Mouse (Mus musculus) gastrocnemius, postnatal 4 days (tissue): ENCODE measurements around the gene Arhgap45. TPM values are rescaled to one million over a fixed set of nuclear protein-coding genes. Genes with fewer than 3 reads are reported as not detected.

ENCODE experiments used
- DNase-seq, 2 experiments: peaks; one replicate each; pipeline ENCODE4 v3.0.0; 2021 to 2022; ENCODE audit warnings: low spot score in 2 of 2, mixed read lengths in 2 of 2
- total RNA-seq, 2 experiments: library from RNA; stranded (reverse); gene quantifications; 2 replicates each; pipeline ENCODE4 v1.2.3; 2021

Arhgap45 gene
- total RNA-seq, 2 experiments from 2014 or later = 4.0 to 4.7 TPM

- no peak for DNase-seq
These were observed 64.1 kb downstream of the Arhgap45 start for GRCm38 (mm10) chr10:80080396-80081070.

Other genes starting within 250 kb of the Arhgap45 start
- 10 to 100 TPM; 45.0 to 52.5 TPM for gene Rnf126, start 249.7 kb upstream of the Arhgap45 start, total RNA-seq
- 1 to 10 TPM; 1.1 to 2.1 TPM for gene Fstl3, start 239.4 kb upstream of the Arhgap45 start, total RNA-seq
- not detected for gene Prss57, start 225.7 kb upstream of the Arhgap45 start, total RNA-seq
- gene Palm, start 223.1 kb upstream of the Arhgap45 start, total RNA-seq = 10 to 100 TPM; 42.1 to 50.8 TPM
- under 1 TPM in 1 of 2 experiments, not detected in 1; 0.42 TPM for gene Misp, start 195.7 kb upstream of the Arhgap45 start, total RNA-seq
- 100 to 1,000 TPM; 167 to 170 TPM for gene Ptbp1, start 162.2 kb upstream of the Arhgap45 start, total RNA-seq
- under 1 TPM in 1 of 2 experiments, not detected in 1; 0.47 TPM for gene Prtn3, start 142.2 kb upstream of the Arhgap45 start, total RNA-seq
- gene Plppr3, start 142.0 kb upstream of the Arhgap45 start, total RNA-seq = 1 to 10 TPM; 1.2 to 1.3 TPM
- under 1 TPM in 1 of 2 experiments, not detected in 1; 0.29 TPM for gene Elane, start 130.4 kb upstream of the Arhgap45 start, total RNA-seq
- gene Cfd, start 125.8 kb upstream of the Arhgap45 start, total RNA-seq = 100 to 1,000 TPM in 1 of 2 experiments, 10 to 100 TPM in 1; 85.8 to 154 TPM
- gene Med16, start 107.7 kb upstream of the Arhgap45 start, total RNA-seq = 10 to 100 TPM; 39.4 to 41.1 TPM
- not detected for gene Gm26602, start 105.8 kb upstream of the Arhgap45 start, total RNA-seq
- gene Kiss1r, start 99.7 kb upstream of the Arhgap45 start, total RNA-seq = under 1 TPM; 0.41 to 0.56 TPM
- 100 to 1,000 TPM in 1 of 2 experiments, 10 to 100 TPM in 1; 97.9 to 102 TPM for gene R3hdm4, start 95.4 kb upstream of the Arhgap45 start, total RNA-seq
- 1 to 10 TPM; 4.5 to 4.9 TPM for gene Arid3a, start 89.6 kb upstream of the Arhgap45 start, total RNA-seq
- gene Wdr18, start 56.5 kb upstream of the Arhgap45 start, total RNA-seq = 10 to 100 TPM; 27.7 to 28.3 TPM
- gene Grin3b, start 45.9 kb upstream of the Arhgap45 start, total RNA-seq = under 1 TPM; 0.10 to 0.27 TPM
- gene Tmem259, start 32.3 kb upstream of the Arhgap45 start, total RNA-seq = 100 to 1,000 TPM; 109 to 119 TPM
- 10 to 100 TPM; 51.0 to 55.0 TPM for gene Cnn2, start 28.1 kb upstream of the Arhgap45 start, total RNA-seq
- gene Abca7, start 20.2 kb upstream of the Arhgap45 start, total RNA-seq = 1 to 10 TPM; 4.8 to 4.9 TPM
- gene Polr2e, start 23.1 kb downstream of the Arhgap45 start, total RNA-seq = 10 to 100 TPM; 77.3 to 77.7 TPM
- gene Gpx4, start 30.5 kb downstream of the Arhgap45 start, total RNA-seq = 100 to 1,000 TPM; 339 to 434 TPM
- 10 to 100 TPM; 13.0 to 13.6 TPM for gene Sbno2, start 88.9 kb downstream of the Arhgap45 start, total RNA-seq
- gene Stk11, start 99.2 kb downstream of the Arhgap45 start, total RNA-seq = 100 to 1,000 TPM; 116 to 125 TPM
- gene Atp5d, start 122.0 kb downstream of the Arhgap45 start, total RNA-seq = 100 to 1,000 TPM; 522 to 564 TPM
- 1 to 10 TPM; 2.2 to 2.7 TPM for gene Cbarp, start 124.2 kb downstream of the Arhgap45 start, total RNA-seq
- 10 to 100 TPM; 67.7 to 74.0 TPM for gene Midn, start 131.6 kb downstream of the Arhgap45 start, total RNA-seq
- gene Cirbp, start 149.3 kb downstream of the Arhgap45 start, total RNA-seq = 100 to 1,000 TPM; 107 to 153 TPM
- gene 1600002K03Rik, start 156.3 kb downstream of the Arhgap45 start, total RNA-seq = 1 to 10 TPM; 3.4 to 3.8 TPM
- gene Efna2, start 162.8 kb downstream of the Arhgap45 start, total RNA-seq = 1 to 10 TPM; 3.5 to 3.7 TPM
- gene Mum1, start 209.8 kb downstream of the Arhgap45 start, total RNA-seq = 10 to 100 TPM; 61.3 to 61.5 TPM
- 100 to 1,000 TPM; 327 to 331 TPM for gene Ndufs7, start 232.5 kb downstream of the Arhgap45 start, total RNA-seq
- gene Gamt, start 244.4 kb downstream of the Arhgap45 start, total RNA-seq = 100 to 1,000 TPM; 446 to 545 TPM
- gene Dazap1, start 244.8 kb downstream of the Arhgap45 start, total RNA-seq = 100 to 1,000 TPM in 1 of 2 experiments, 10 to 100 TPM in 1; 98.9 to 112 TPM